Mouse (Mus musculus): ENCODE results near the gene Cluap1. TPM values are rescaled to one million over a fixed set of nuclear protein-coding genes. Genes with fewer than 3 reads are reported as not detected.
A peak's percentile ranks its signal among the peaks of the same experiment; 100 is the strongest.

Gene Cluap1
- polyA plus RNA-seq, 1 experiment from 2014 or later: 33.3 TPM

DNA sequence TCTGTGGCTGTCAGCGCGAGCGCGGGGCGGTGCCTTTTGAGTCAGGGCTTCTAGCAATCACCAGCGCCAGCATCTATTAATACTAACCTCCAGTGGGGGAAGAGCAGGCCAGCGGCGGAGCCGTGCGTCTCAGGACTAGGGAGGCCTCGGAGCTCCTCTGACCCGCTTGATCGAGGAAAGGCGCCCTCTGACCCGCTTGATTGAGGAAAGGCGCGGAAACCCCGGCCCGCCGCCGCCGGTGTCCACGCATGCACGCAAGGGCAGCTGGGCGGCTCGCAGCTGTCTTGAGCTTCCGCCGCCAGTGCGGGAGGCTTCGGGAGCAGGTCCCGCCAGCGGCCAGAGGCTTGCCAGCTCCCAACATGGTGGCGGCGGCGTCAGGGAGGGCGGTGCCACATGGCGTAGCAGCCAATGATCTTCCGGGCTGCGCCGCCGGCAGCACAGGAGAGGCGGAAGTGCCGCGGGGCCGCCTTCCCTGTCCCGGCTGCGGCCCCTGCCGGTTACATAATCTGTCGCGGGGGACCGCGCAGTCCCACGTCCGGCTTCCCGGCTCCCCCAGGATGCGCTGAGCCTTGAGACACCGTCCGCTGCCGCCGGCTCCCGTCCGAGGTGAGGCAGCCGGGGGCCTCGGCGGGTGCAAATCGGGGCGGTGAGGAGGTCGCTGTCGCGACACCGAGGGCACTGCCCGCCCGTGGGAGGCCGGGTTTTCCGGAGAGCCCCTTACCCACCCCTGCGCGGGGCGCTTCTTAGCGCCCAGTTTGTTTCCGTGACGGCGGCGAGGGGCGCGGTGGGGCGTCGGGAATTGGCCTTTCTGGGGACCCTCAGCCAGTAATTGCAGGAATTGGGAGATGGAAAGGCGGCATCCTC, 24.2 kb upstream of the Cluap1 start, which contains the start of the genes Zfp597 and Gm20695:
Gene Zfp597, minus strand, starts transcription at position 361 of the 864 bp plus-strand sequence.
Gene Gm20695, plus strand, starts transcription at position 448 of the 864 bp plus-strand sequence.
- Histone ChIP-seq H3K9ac (ENCODE audit: low read depth, low read length) (peak within 1 kb of the TSS; percentile 91), H3K4me2 (ENCODE audit: low read length) (peak within 1 kb of the TSS; percentile 92), H3K4me1 (replicated peaks; ENCODE audit: insufficient read depth, low read length) (peaks cover 6% of the 10 kb centered on the region; the same call in 1 of the 2 replicates), H3K9me3 (replicated peaks; ENCODE audit: low read length) (no peaks in the 10 kb centered on the region), H3K27me3 (ENCODE audit: insufficient read depth, low read length) (no peaks in the 10 kb centered on the region), H3K27ac (peak within 1 kb of the TSS; percentile 89), H3K4me3 (replicated peaks; ENCODE audit: low read depth, low read length) (peak within 1 kb of the TSS; percentile 98), H3K36me3 (ENCODE audit: insufficient read depth, low read length) (no peaks in the 10 kb centered on the region)
- peak; percentile 54 for TF ChIP-seq CTCF (IDR thresholded peaks at IDR 0.05; ENCODE audit: low read depth)
- WGBS: under 1% methylated on average over 84 of the region's 88 CpGs
- ATAC-seq (replicated peaks; ENCODE audit: low FRiP score, low read depth) (peak; percentile 99), DNase-seq (ENCODE audit: low spot score) (peak; percentile 97)

DNA sequence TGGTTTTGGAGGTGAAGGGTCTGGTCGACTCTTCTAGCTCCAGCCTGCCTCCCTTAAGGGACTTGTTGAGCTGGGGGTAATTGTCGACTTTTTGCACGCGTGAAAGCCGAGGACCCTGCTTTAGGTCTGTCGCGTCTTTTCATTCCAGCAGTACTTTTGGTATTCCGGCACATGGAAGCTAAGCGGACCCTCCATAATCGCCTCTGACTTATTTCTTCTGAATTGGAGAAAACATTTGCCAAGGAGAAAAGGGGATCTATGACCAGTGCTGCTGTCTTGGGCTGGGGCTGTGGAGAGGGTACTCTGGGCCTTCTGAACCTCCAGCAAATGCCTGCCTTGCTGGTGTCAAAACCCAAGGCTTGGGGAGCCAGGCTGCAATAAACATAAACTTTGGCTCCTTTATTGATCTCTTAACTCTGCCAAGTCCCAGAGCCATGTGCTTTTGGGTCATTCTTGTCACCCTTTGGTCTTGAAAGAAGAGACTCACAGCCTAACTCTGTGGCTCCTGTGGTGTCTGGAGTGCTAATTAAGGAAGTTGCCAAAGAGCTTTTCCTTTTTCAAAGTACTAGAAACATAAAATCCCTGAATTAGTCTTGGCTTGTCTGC, 23.4 kb upstream of the Cluap1 start:
- Histone ChIP-seq H3K4me2 (ENCODE audit: low read length) (peak overlapping the region; percentile 92), H3K4me1 (replicated peaks; ENCODE audit: insufficient read depth, low read length) (peaks cover 6% of the 10 kb centered on the region; the same call in 1 of the 2 replicates), H3K36me3 (ENCODE audit: insufficient read depth, low read length) (no peaks in the 10 kb centered on the region), H3K4me3 (replicated peaks; ENCODE audit: low read depth, low read length) (peak overlapping the region; percentile 98), H3K9me3 (replicated peaks; ENCODE audit: low read length) (no peaks in the 10 kb centered on the region), H3K27ac (peak overlapping the region; percentile 89), H3K27me3 (ENCODE audit: insufficient read depth, low read length) (no peaks in the 10 kb centered on the region), H3K9ac (ENCODE audit: low read depth, low read length) (peak overlapping the region; percentile 91)
- 0 out of 2 replicates have a peak, but pooled peaks have one; percentile 6 for ATAC-seq (replicated peaks; ENCODE audit: low FRiP score, low read depth)
- TF ChIP-seq CTCF (IDR thresholded peaks at IDR 0.05; ENCODE audit: low read depth): no peak
- DNase-seq (ENCODE audit: low spot score): peak; percentile 21
- under 1% methylated on average over 10 of the region's 10 CpGs for WGBS

DNA sequence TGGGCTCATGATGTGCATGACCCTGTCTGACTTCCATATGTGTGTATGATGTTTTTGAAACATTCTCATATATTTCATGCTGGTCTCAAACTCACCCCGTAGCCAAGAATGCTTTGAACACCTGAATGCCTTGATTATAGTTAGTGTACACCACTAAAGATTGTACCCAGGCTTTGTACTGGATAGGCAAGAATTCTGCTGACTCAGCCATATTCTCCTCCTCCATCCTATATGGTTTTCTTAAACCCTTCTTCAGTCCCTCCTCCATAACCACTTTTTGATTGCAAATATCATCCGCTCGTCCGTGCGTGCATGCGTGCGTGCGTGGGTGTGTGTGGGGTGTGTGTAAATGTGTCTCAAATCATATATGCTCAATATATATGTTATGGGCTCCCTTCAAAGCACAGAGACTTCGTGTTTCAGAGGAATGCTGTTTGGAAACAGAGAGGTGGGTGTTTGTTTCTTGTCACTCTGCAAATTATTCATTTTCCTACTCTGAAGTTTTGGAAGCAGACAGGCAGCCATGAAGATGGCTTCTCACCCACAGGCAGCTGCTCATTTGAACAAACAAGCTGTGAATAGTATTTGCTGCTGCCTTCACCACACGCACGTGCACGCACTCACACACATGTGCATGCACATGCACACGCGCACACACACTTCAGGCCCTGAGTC, 16.8 kb upstream of the Cluap1 start:
- H3K36me3 ChIP-seq (ENCODE audit: insufficient read depth, low read length): 0 out of 2 replicates have a peak, but pooled peaks cover 4% of the 10 kb centered on the region
- 87% methylated on average over 14 of the region's 14 CpGs for WGBS
- no peak for ATAC-seq (replicated peaks; ENCODE audit: low FRiP score, low read depth)
- no peaks in the 10 kb centered on the region for H3K9me3 ChIP-seq (replicated peaks; ENCODE audit: low read length)
- H3K4me2 ChIP-seq (ENCODE audit: low read length): no peak overlapping the region
- no peak overlapping the region for H3K27ac ChIP-seq
- no peaks in the 10 kb centered on the region for H3K27me3 ChIP-seq (ENCODE audit: insufficient read depth, low read length)
- no peak overlapping the region for H3K4me3 ChIP-seq (replicated peaks; ENCODE audit: low read depth, low read length)
- H3K9ac ChIP-seq (ENCODE audit: low read depth, low read length): no peak overlapping the region
- no peak for TF ChIP-seq CTCF (IDR thresholded peaks at IDR 0.05; ENCODE audit: low read depth)
- DNase-seq (ENCODE audit: low spot score): no peak
- no peaks in the 10 kb centered on the region for H3K4me1 ChIP-seq (replicated peaks; ENCODE audit: insufficient read depth, low read length)

DNA sequence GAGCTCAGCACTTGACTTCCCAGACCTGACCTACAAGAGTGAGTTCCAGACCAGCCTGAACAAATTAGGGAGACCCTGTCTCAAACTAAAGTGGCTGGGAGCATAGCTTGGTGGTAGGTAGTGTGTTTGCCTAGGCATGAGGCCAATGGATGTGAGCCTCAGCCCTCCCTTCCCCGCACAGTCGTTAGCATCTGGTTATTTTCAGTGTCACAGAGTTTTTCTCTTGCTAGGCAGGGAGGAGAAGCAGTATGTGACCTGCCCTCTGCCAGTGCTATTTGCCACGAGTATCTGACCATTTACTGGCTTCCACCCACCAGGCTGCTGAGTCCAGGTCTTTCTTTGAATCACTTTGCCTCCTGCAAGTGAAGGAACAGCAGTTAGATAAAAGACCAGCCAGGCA, 14.9 kb upstream of the Cluap1 start:
- ATAC-seq (replicated peaks; ENCODE audit: low FRiP score, low read depth): no peak
- peak overlapping the region; percentile 58; the same call in 1 of the 2 replicates for H3K27ac ChIP-seq

DNA sequence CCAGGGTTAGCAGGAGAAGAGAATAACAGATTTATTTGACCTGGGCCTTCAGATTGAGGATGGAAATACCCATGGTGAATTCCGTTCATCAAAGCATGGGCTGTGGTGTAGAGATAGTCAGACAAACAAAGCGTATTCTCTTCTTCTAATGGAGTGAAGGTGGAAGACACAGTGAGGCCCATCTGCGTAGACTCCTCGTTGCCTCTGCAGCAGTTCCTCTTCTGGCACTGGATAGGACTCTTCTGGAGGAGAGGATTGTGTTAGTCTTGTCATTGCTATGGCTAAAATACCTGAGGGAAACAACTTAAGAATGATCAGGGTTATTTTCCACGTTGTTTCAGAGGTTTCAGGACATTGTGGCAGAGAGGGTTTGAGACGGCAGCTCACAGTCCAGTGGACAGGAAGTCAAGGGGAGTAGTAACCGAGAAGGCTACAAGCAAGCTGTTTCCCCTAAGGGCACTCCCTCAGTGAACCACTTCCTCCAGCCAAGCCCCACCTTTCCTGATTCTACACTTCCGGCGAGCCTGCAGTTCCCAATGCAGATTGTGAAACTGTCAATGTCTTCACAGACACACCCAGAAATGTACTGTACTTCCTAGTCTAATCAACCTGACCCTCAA, 13.3 kb upstream of the Cluap1 start:
- Histone ChIP-seq H3K4me3 (replicated peaks; ENCODE audit: low read depth, low read length) (no peak overlapping the region), H3K27ac (peak overlapping the region; percentile 58), H3K9me3 (replicated peaks; ENCODE audit: low read length) (no peaks in the 10 kb centered on the region), H3K4me2 (ENCODE audit: low read length) (no peak overlapping the region), H3K4me1 (replicated peaks; ENCODE audit: insufficient read depth, low read length) (no peaks in the 10 kb centered on the region), H3K27me3 (ENCODE audit: insufficient read depth, low read length) (no peaks in the 10 kb centered on the region), H3K9ac (ENCODE audit: low read depth, low read length) (no peak overlapping the region), H3K36me3 (ENCODE audit: insufficient read depth, low read length) (peaks cover 28% of the 10 kb centered on the region; the same call in 1 of the 2 replicates)
- DNase-seq (ENCODE audit: low spot score) (peak; percentile 76), ATAC-seq (replicated peaks; ENCODE audit: low FRiP score, low read depth) (no peak)
- 65% methylated on average over 9 of the region's 9 CpGs for WGBS
- TF ChIP-seq CTCF (IDR thresholded peaks at IDR 0.05; ENCODE audit: low read depth): no peak

More for the DNA sequence above, 14.9 kb upstream of the Cluap1 start:
- DNase-seq (ENCODE audit: low spot score): no peak
- H3K4me1 ChIP-seq (replicated peaks; ENCODE audit: insufficient read depth, low read length): no peaks in the 10 kb centered on the region
- H3K36me3 ChIP-seq (ENCODE audit: insufficient read depth, low read length): peaks cover 19% of the 10 kb centered on the region; the same call in 1 of the 2 replicates
- H3K4me3 ChIP-seq (replicated peaks; ENCODE audit: low read depth, low read length): no peak overlapping the region
- no peak for TF ChIP-seq CTCF (IDR thresholded peaks at IDR 0.05; ENCODE audit: low read depth)
- H3K9me3 ChIP-seq (replicated peaks; ENCODE audit: low read length): no peaks in the 10 kb centered on the region
- no peak overlapping the region for H3K9ac ChIP-seq (ENCODE audit: low read depth, low read length)
- WGBS: 50% methylated on average over 3 of the region's 3 CpGs
- H3K4me2 ChIP-seq (ENCODE audit: low read length): no peak overlapping the region
- no peaks in the 10 kb centered on the region for H3K27me3 ChIP-seq (ENCODE audit: insufficient read depth, low read length)
